Mouse (Mus musculus): ENCODE measurements at regions not wholly inside any gene's neighbourhood (a gene's known extent, or its start where the extent isn't known, plus 50 kb on each side); places are given as distances from the start of the nearest gene placed in this dataset.

DNA sequence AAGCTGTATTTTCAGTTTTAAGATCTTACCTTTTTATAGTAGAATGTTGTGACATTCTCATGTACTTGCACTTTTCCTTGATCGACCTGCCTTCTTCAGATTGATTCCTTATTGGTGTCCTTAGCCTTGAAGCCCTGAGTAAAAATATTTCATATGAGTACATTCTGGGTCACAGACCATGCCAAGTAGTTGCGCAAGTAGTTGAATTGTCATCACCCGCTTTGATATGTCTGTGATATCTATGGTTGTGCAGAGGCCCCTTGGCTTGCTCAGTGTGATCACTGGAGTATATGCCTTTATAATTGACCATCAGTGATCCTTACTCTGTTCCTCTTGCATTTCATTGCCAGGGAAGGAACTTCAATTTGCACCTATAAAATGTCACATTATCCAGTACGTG lies 131.1 kb upstream of the Reg3g start:
- no peak for DNase-seq (ENCODE audit: low read depth, low spot score)

DNA sequence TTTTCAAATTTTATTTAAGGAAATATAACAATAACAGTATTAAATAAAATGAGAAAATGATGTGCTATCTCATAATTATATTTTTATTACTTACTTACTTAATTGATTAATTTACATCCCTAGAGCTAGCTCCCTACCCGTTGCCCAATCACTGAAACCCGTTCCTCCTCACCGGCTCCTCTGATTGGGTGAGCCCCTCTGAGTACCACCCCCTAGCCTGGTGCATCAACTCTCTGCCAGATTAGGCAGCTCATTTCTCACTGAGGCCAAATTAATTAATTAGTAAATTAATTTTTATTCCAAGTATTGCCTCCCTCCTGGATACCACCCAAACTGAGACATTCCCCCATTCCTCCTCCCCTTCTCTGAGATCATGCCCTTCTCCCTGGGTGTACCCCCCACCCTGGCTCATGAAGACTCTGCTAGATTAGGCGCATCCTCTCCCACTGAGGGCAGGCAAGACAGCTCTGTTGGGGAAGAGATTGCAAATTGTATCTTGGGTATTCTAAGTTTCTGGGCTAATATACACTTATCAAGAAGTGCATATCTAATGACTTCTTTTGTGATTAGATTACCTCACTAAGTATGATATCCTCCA lies 101.4 kb upstream of the Reg3g start:
- DNase-seq (ENCODE audit: low read depth, low spot score), result no peak

DNA sequence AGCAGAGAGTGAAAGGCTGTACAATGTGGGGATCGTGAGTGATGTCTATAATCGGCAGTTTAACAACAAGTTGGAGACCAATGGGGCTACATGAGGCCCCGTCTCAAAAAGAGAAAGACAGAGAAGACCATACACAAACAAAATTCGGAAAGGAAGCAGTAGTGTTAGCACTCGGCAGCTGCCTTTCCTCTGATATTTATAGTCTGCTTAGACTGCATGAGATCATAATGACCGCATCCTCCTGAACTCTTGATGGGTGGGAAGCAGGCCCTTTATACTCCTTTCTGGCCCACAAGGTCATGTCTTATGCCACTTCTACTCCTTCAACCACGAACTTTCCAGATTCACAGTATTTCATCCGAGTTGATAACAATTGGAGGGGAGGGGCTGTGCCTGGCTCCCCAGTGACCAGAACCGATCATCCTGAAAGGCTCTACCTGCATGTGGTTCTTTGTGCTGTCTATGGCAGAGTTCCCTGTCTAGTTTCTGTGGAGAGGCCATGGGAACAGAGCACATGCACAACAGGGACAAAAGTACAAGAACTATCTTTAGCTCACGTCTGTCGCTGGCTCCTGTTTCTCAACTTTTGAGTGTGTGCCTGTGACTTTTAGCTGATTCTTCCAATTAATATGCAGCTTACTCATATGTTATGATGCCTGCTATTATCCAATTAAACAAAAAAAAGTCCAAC lies 84.5 kb upstream of the Reg3g start:
- no peak for DNase-seq (ENCODE audit: low read depth, low spot score)

DNA sequence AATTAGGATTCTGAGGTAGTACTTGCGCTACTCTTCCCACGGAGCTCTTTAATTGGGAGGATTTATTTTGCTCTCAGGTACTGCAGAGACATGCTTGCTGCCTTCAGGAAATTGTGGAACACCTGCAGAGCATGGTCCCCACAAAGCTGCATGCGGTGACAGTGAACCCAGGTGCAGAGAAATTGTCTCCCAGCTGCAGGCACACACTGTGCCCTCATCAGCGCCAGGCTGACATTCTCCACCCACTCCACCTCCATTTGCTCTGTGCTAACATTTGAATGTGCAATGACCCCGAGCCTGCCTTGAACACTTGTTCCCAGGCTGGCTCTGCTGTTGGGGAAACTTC lies 83.7 kb upstream of the Reg3g start:
- DNase-seq (ENCODE audit: low read depth, low spot score), result no peak

DNA sequence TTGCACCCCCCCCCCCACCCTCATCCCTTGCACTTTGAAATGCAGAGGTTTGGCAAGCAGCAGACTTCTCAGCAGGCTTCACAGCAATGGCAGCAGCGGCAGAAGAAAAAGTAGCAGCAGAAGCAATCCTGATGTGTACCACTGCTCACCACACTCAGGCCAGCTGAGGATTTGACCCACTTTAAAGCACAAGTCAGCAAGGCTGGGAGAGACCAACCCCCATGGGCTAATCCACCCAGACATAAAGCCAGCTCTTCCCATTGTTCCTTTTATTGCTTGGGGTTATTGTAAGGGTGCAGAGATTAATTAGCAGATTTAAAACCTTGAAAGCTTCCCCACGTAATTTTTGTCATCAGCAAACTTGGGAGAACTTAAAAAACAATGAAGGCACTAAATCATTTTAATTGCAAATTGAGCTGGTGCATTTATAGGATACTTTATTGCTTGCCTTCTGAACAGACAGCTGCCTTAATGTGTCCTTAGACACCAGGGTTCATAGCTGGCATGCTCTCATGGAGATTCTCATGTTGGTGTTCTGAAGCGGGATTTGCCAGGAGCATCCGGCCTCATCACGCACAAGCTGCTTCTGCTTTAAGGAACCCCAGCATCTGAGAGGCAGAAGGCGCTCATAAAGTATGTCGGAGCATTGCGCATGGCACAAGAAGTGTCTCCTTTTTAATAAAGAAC lies 83.1 kb upstream of the Reg3g start:
- DNase-seq (ENCODE audit: low read depth, low spot score), result peak; percentile 5

DNA sequence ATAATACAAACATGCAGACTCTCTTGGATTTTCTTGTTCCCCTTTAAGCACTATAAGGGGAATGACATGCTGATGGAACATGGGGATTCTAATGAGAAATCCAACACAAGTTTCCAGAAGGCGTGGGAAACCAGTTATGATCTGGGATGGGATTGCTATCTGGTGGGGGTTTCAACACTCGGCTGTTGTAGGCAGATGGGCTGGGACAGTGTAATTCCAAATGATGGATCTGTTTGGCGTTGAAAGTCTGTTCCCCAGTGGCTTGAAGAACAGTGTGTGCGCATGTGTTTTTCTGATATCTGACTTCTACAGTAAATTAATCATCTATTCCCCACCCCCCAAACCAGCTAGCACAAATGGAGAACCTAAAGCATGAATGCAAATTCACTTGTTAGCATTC lies 79.8 kb upstream of the Reg3g start:
- DNase-seq (ENCODE audit: low read depth, low spot score), result no peak

DNA sequence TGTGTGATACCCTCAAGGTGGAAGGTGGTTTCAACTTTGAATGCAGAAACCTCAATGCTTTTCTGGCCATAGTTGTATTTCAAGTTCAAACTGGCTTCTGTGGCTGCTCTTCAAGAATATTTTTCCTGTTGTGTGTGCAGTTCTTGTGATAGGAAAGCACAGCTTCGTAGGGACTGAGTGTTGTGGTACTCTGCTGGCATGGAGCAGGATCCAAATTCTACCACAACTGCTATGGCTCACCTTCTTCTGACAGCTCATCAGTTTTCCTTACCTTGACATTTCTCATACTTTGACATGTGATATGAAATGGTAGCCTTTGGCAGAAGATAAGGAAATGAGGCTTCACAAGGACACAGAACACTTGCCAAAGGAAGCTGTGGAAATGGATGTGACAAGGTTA lies 79.0 kb upstream of the Reg3g start:
- no peak for DNase-seq (ENCODE audit: low read depth, low spot score)

DNA sequence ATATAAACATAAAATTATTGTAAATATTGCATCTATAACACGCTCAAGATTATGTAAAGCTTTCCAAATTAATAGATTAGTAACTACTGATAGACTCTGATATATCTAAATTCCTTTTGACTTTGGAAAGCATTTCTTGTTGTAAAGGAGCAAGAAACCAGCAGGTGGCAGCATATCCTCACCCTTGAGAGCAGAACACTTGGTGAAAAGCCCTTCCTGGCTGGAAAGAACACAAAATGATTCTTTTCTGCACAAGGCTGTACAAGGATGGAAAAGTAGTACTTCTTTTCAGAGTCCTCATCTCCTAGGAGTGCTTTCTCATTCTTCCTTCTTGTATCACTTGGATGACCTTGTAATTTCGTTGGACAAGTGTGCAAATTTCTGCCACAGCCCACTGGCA lies 75.6 kb upstream of the Reg3g start:
- DNase-seq (ENCODE audit: low read depth, low spot score), result peak; percentile 51

DNA sequence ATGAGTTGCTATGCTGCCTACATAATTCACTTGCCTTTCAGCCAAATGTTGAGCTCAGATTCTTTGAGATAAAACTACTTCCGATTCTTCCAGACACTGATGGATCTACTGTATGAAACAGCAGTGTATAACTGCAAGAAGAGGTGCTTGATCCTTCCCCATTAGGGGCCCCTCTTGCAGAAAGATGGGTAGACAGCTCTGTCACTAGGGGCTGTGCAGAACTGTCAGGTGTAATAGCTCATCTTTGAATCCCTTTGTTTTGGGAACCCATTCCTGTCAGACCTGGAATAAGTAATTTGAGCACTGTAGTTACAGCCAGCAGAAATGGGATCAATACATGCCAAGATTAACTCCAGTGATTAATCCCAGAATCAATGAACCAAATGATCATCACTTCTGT lies 68.8 kb upstream of the Reg3g start:
- DNase-seq (ENCODE audit: low read depth, low spot score), result no peak

DNA sequence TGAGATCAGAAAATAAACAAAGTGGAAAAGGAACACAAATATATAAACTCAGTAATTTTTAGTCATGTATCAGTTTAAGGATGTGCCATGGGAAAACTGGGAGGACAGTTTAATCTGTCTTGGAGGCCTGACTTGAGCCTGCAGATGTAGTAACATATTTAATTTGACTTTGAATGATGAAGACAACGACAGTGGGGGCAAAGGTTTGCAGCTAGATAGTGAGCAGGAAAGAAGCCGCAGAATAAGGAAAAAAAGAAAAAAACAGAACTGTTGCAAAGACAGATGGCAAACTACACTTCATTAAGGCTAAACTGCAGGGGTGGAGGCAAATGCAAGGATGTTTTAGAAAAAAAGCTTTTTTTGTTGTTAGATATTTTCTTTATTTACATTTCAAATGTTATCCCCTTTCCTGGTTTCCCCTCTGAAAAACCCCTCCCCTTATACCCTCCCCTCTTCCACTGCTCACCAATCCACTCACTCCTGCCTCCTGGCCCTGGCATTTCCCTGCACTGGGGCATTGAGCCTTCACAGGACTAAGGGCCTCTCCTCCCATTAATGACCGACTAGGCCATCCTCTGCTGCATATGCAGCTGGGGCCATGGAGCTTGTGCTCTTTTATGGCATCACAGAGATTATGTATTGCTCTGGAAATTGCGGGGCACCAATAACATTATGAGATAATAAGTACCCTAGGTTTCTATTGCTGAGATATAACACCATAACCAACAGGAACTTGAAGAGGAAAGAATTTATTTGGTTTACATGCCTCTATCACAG lies 58.5 kb upstream of the Reg3g start:
- no peak for DNase-seq (ENCODE audit: low read depth, low spot score)
